Mouse (Mus musculus): ENCODE measurements around the gene Cntnap1.

Gene Cntnap1

DNA sequence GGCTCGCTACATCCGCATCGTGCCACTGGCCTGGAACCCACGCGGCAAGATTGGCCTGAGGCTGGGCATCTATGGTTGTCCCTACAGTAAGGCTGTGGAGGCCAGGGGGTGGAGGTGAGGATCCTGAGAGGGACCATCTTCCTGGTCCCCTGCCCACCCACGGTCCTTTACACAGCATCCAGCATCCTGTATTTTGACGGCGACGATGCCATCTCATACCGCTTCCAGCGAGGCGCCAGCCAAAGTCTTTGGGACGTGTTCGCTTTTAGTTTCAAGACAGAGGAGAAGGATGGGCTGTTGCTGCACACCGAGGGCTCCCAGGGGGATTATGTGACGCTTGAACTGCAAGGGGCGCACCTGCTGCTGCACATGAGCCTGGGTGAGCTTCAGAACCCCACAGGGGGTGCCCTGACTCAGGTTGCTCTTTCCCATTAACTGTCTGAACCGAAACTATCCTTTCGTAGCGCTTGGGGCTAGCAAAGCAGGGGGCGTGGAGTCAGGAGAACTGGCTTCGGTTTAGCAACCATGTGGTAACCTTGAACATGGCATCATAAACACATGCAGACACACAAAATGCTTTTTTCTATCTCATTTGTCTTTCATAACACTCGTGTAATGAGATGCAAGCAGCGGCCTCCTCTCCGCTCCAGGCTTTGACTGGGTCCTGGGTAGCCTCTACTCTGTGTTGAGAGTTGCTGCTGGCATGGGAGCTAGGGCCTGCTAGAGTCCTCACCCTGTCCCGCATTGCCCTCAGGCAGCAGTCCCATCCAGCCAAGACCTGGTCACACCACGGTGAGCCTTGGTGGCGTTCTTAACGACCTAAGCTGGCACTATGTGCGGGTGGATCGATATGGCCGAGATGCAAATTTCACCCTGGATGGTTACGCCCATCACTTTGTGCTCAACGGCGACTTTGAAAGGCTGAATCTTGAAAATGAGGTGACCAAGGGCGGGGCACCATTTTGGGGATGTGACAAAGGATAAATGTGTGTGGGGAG, 8.0 kb downstream of the Cntnap1 start:
- in situ Hi-C loops (cut with MboI; ENCODE audit: low pct_unique_long_range_greater_than_20kb in 1 of 2, low sequenced_read_pairs in 2 of 2, unreplicated experiment in 1 of 2), result loop anchor here in 1 of 2 experiments (5.0 kb wide), 1 partner anchor 41 kb away; no protein-coding TSS in a partner anchor

DNA sequence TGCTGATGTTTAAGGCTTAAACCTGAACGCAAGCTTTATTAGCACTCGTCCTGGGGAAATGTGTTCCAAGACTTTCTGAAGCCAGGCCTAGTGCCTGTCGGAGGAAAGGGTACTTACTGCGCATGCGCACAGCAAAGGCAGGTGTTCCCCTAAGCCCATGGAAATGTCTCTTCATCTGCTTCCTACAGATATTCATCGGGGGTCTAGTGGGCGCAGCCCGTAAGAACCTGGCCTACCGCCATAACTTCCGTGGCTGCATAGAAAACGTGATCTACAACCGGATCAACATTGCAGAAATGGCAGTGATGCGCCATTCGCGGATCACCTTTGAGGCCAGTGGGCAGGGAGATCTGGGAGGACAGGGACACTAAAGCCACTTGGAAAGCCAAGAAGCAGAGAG, 9.0 kb downstream of the Cntnap1 start:
- in situ Hi-C loops (cut with MboI; ENCODE audit: low pct_unique_long_range_greater_than_20kb in 1 of 2, low sequenced_read_pairs in 2 of 2, unreplicated experiment in 1 of 2), result loop anchor here in 1 of 2 experiments (5.0 kb wide), 1 partner anchor 42 kb away; no protein-coding TSS in a partner anchor

DNA sequence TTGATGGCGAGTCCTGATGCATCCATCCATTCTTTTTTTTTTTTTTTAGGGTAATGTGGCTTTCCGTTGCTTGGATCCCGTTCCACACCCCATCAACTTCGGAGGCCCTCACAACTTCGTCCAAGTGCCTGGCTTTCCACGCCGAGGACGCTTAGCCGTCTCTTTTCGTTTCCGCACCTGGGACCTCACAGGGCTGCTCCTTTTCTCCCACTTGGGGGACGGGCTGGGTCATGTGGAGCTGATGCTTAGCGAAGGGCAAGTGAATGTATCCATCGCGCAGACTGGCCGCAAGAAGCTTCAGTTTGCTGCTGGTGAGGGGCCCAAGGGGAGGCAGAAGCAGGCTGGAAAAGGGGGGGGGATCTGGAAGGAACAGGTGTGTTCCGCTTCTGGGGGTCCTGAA, 9.9 kb downstream of the Cntnap1 start:
- in situ Hi-C loops (cut with MboI; ENCODE audit: low pct_unique_long_range_greater_than_20kb in 1 of 2, low sequenced_read_pairs in 2 of 2, unreplicated experiment in 1 of 2), result loop anchor here (5.0 to 10.0 kb wide), 2 partner anchors 45 to 198 kb away; no protein-coding TSS in a partner anchor

DNA sequence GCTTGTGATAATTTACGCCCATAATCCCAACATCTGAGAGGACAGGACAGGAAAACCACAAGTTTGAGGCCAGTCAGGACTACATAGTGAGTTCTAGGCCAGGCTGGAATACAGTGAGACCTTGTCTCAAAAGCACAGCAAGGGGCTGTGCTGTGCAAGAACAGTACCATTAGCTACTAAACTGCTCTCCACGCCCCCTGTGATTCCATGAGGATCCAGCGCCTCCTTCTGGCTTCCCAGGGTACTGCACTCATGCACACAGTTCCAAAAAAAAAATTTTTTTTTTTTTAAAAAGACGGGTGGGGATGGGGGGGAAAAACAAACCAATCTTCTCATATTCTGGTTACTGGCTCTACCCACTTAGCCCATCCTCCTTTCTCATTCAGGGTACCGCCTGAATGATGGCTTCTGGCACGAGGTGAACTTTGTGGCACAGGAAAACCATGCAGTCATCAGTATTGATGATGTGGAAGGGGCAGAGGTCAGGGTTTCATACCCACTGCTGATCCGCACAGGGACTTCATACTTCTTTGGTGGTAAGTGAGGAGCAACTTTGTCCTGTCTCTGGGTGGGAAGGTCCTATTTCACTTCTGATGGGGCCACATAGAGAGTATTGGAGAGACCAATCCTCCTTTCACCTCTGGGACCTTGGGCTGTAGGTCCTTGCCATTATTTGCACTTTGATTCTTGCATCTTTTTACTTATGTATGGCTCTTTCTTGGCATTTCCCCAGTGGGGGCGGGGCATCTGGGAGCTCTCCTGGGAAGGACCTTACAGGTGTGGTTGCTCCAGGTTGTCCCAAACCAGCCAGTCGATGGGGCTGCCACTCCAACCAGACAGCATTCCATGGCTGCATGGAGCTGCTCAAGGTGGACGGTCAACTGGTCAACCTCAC, 10.8 kb downstream of the Cntnap1 start:
- in situ Hi-C loops (cut with MboI; ENCODE audit: low pct_unique_long_range_greater_than_20kb in 1 of 2, low sequenced_read_pairs in 2 of 2, unreplicated experiment in 1 of 2), result loop anchor here (5.0 to 10.0 kb wide), 2 partner anchors 46 to 199 kb away; no protein-coding TSS in a partner anchor

DNA sequence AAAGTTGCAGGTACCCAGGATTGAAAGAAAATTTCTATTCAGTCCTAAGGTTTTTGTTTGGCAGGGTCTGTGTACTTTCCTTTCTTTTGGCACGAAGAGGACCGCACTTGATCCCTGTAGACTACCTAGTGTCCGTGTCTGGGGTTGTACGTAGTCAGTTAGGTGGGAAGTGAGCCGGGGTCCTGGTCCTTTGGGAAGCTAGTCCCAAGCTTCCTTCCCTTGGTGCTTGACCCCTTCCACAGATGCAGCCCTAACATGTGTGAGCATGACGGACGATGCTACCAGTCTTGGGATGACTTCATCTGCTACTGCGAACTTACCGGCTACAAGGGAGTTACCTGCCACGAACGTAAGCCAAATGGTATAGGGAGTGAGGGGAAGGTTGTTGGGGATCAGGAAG, 11.6 kb downstream of the Cntnap1 start:
- in situ Hi-C loops (cut with MboI; ENCODE audit: low pct_unique_long_range_greater_than_20kb in 1 of 2, low sequenced_read_pairs in 2 of 2, unreplicated experiment in 1 of 2), result loop anchor here (5.0 to 10.0 kb wide), 2 partner anchors 47 to 200 kb away; no protein-coding TSS in a partner anchor

DNA sequence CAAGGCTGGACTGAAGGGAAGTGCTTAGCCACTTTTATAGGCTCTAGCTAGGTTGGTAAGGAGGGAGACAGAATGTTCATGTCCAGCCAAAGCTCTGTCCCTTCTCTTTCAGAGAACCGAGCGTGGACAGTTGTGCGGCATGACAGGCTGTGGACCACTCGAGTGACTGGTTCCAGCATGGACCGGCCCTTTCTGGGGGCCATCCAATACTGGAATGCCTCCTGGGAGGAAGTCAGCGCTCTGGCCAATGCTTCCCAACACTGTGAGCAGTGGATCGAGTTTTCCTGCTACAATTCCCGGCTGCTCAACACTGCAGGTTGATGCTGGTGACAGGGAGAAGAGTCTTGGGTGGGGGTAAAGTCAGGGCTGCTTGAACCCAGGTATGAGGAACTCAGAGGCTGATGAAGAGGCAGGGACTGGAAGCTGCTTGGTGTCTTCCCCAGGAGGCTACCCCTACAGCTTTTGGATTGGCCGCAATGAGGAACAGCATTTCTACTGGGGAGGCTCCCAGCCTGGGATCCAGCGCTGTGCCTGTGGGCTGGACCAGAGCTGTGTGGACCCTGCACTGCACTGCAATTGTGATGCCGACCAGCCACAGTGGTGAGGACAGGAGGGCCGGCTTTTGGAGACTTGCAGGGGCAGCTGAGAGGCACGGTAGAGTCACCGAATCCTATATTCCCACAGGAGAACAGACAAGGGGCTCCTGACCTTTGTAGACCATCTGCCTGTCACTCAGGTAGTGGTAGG, 12.6 kb downstream of the Cntnap1 start:
- in situ Hi-C loops (cut with MboI; ENCODE audit: low pct_unique_long_range_greater_than_20kb in 1 of 2, low sequenced_read_pairs in 2 of 2, unreplicated experiment in 1 of 2), result loop anchor here (5.0 to 10.0 kb wide), 2 partner anchors 48 to 201 kb away; no protein-coding TSS in a partner anchor

DNA sequence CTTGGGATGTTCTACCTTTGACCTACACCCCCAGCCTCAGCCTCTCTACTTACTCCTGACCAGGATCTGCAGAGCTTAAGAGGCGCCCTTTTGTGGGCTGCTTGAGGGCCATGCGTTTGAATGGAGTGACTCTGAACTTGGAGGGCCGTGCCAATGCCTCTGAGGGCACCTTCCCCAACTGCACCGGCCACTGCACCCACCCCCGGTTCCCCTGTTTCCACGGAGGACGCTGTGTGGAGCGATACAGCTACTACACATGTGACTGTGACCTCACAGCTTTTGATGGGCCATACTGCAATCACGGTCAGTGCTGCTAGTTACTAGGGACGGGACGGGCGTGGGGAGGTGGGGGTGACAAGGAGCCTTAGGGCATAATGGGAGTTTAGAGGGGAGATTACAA, 14.7 kb downstream of the Cntnap1 start:
- in situ Hi-C loops (cut with MboI; ENCODE audit: low pct_unique_long_range_greater_than_20kb in 1 of 2, low sequenced_read_pairs in 2 of 2, unreplicated experiment in 1 of 2), result loop anchor here (5.0 to 10.0 kb wide), 2 partner anchors 50 to 203 kb away; no protein-coding TSS in a partner anchor

DNA sequence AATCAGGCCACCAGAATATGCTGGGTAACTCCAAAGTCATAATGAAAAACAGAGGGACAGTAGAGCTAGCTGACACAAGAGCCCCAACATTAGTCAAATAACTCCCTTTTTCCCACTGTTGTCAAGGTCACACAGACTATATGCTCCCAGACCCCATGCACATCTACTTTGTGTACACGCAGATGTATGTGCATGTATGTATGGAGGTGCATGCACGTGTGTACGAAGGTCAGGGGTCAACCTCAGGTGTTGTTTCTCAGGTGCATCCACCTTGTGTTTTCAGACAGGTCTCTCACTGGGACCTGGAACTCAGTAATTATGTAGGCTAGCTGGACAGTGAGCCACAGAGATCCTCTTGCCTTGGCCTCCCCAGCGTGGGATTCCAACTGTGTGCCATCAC, 15.1 kb downstream of the Cntnap1 start:
- in situ Hi-C loops (cut with MboI; ENCODE audit: low pct_unique_long_range_greater_than_20kb in 1 of 2, low sequenced_read_pairs in 2 of 2, unreplicated experiment in 1 of 2), result loop anchor here in 1 of 2 experiments (10.0 kb wide), 1 partner anchor 51 kb away; no protein-coding TSS in a partner anchor

DNA sequence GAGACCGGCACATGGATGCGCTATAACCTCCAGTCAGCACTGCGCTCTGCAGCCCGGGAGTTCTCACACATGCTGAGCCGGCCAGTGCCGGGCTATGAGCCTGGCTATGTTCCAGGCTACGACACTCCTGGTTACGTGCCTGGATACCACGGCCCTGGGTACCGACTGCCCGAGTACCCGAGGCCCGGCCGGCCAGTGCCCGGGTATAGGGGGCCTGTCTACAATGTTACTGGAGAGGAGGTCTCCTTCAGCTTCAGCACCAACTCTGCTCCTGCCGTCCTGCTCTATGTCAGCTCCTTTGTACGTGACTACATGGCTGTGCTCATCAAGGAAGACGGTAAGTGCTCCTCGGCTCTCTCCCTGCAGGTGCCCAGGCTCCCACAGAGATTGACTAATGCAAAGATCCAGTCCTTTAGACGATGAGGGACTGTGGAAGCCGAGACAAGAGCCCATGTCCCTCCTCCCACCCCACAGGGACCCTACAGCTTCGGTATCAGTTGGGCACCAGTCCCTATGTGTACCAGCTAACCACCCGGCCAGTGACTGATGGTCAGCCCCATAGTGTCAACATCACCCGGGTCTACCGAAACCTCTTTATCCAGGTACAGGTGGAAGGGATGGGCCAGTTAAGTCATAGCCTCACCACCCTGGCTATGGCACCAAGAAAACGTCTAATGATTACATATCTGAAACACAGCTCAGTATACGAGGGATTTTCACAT, 16.4 kb downstream of the Cntnap1 start:
- in situ Hi-C loops (cut with MboI; ENCODE audit: low pct_unique_long_range_greater_than_20kb in 1 of 2, low sequenced_read_pairs in 2 of 2, unreplicated experiment in 1 of 2), result loop anchor here in 1 of 2 experiments (10.0 kb wide), 1 partner anchor 52 kb away; no protein-coding TSS in a partner anchor

DNA sequence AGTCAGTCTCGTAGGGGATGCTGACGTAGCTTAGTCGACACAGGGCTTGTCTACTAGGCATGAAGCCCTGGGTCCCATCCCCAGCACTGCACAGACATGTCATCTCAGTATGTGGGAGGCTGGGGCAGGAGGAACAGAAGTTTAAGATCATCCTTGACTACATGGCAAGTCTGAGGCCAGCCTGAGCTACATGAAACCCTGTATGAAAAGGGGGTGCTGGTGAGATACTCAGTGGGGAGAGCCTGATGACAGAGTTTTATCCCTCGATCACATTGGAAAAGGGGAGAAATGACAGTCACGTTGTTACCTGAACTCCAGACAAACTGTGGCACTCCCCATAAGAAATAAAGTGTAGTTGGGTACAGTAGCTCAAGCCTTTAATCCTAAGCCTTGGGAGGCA, 17.2 kb downstream of the Cntnap1 start:
- in situ Hi-C loops (cut with MboI; ENCODE audit: low pct_unique_long_range_greater_than_20kb in 1 of 2, low sequenced_read_pairs in 2 of 2, unreplicated experiment in 1 of 2), result loop anchor here in 1 of 2 experiments (10.0 kb wide), 1 partner anchor 53 kb away; no protein-coding TSS in a partner anchor

DNA sequence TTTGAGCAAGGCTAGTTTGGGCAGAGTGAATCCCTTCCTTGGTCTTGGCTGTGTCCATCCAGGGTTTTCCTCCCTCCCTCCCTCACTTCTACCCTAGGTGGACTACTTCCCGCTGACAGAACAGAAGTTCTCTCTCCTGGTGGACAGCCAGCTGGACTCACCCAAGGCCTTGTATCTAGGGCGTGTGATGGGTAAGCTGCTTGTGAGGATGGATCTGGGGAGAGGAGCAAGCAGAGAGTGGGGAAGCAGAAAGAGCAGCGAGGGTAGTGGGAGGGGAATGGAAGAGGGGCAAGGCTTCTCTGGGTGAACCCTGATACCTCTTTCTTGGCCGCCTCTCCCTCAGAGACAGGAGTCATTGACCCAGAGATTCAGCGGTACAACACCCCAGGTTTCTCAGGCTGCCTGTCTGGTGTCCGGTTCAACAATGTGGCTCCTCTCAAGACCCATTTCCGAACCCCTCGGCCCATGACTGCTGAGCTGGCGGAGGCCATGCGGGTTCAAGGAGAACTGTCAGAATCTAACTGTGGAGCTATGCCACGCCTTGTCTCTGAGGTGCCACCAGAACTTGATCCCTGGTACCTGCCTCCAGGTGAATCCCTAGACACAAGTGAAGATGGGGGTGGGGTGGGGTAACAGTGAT, 18.0 kb downstream of the Cntnap1 start:
- in situ Hi-C loops (cut with MboI; ENCODE audit: low pct_unique_long_range_greater_than_20kb in 1 of 2, low sequenced_read_pairs in 2 of 2, unreplicated experiment in 1 of 2), result loop anchor here in 1 of 2 experiments (10.0 kb wide), 1 partner anchor 53 kb away; no protein-coding TSS in a partner anchor

DNA sequence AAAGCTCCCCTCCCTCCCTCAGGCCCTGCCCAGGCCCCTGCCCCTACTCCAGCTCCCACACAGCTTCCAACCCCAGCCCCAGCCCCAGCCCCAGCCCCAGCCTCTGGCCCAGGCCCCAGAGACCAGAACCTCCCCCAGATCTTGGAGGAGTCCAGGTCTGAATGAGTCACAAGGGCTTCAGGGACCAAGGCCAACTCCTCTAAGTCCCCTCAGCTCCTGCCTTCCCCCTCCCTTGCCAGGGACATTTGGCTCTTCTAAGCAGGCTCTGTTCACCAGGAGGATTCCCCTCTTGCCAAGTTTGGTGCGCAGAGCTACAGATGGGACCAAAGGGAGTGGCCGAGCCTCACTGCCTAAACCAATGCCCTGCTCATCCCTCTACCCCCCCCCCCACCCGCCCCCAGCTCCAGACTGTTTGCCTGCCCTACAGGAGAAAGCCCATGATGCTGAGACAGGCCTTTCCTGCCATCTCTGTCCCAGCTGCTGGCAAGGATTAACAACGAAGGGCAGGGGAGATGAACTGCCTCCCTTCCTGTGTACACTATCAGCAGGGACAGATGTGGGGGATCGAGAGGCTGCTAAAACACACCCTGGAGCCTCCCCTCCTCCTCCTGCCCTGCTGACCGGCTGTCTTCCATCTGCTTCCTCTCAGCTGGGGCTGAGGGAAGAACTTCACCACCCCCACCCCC, 19.3 kb downstream of the Cntnap1 start:
- in situ Hi-C loops (cut with MboI; ENCODE audit: low pct_unique_long_range_greater_than_20kb in 1 of 2, low sequenced_read_pairs in 2 of 2, unreplicated experiment in 1 of 2), result loop anchor here in 1 of 2 experiments (10.0 kb wide), 2 partner anchors 55 kb away; partner anchors contain the start of gene Ramp2

DNA sequence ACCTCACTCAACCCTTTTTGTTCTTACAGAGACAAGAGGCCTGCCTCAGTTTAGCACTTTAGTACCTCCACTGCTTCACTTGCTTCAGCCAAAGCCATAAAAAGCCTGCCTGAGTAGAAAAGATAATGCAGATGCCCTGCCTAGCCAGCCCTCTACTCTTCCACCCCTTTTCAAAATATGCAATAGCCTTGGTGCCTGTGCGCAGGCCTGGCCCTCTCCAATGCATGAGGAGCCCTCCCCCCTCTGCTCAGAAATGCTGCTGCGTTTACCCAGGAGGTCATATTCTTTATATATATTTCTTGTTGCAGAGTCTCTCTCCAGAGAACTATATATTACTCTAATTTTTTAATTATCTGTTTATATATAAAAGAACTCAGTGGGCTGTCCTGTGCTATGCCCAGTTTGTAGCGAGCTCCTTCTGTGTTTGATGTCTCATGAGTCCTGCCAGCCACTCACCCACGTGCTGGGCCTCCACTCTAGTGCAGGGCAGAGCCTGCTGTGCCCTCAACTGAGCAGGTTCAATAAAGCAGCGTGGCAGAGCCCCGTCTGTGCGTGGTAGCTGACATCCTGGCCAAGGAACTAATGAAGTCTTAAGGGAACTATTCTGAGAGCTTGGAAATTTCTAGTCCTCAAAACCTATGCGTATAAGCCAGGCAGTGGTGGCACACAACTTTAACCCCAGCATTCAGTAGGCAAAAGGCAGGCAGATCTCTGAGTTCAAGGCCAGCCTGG, 20.0 kb downstream of the Cntnap1 start:
- in situ Hi-C loops (cut with MboI; ENCODE audit: low pct_unique_long_range_greater_than_20kb in 1 of 2, low sequenced_read_pairs in 2 of 2, unreplicated experiment in 1 of 2), result loop anchor here in 1 of 2 experiments (10.0 kb wide), 1 partner anchor 54 kb away; the partner anchor contains the start of gene Ramp2

DNA sequence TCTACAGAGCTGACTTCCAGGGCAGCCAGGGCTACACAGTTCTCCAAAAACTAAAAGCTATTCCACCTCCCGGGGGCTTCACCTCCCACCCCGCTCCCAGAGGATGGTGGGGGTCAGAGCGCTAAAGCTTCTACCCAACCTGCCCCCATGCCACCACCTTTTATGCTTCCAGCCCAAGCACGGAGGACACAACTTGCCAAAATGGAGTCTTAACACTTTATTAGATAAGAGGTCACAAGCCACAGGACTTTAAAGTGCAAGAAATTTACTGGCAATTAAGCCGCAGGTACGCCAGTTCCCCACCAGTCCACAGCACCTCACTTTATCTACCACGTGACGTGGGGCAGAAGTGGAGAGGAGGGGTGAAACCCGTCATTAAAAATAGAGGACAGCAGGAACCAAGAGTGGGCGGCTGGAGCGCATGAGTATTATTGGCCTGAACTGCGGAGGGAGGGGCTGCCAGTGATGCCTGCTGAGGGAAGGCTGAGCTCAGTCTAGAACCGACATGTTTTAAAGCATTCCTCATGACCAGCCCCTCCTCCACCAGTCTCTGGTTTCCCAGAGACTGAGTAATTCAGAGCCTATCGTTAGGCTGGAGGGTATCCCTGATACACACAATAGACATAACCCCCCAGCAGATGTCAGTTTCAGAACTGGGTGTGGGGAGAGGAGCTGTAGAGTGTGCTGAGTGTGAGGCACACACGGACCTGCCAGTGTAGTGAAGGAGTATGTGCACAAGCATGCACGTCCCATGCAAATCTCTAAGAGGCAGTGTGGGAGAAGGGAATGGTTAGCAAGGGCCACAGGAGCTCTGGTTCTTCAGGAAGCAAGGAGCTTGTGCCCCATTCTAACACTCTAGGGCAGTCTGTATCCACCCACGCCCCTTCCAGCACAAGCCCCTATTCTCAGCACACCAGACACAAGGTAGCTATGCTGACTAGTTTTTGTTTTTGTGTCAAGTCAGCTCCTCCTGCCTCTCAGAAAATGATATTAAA, 20.9 kb downstream of the Cntnap1 start:
- in situ Hi-C loops (cut with MboI; ENCODE audit: low pct_unique_long_range_greater_than_20kb in 1 of 2, low sequenced_read_pairs in 2 of 2, unreplicated experiment in 1 of 2), result loop anchor here in 1 of 2 experiments (10.0 kb wide), 1 partner anchor 54 kb away; the partner anchor contains the start of gene Ramp2

Data from mouse embryonic stem cell (cell line).